Mouse (Mus musculus) cerebellum, postnatal 36 days (tissue): ENCODE results near the gene Zfp184.
"Not testable (repeated sequence)": the region's sequence is repeated elsewhere in the genome, so short reads cannot be mapped to it uniquely, and the experiment has no call there.

Experiments
- DNase-seq, 2 experiments: peaks; one replicate each; pipeline ENCODE4 v3.0.0; 2021 to 2022; ENCODE audit warnings: mixed read lengths in 2 of 2

The Zfp184 gene

DNA sequence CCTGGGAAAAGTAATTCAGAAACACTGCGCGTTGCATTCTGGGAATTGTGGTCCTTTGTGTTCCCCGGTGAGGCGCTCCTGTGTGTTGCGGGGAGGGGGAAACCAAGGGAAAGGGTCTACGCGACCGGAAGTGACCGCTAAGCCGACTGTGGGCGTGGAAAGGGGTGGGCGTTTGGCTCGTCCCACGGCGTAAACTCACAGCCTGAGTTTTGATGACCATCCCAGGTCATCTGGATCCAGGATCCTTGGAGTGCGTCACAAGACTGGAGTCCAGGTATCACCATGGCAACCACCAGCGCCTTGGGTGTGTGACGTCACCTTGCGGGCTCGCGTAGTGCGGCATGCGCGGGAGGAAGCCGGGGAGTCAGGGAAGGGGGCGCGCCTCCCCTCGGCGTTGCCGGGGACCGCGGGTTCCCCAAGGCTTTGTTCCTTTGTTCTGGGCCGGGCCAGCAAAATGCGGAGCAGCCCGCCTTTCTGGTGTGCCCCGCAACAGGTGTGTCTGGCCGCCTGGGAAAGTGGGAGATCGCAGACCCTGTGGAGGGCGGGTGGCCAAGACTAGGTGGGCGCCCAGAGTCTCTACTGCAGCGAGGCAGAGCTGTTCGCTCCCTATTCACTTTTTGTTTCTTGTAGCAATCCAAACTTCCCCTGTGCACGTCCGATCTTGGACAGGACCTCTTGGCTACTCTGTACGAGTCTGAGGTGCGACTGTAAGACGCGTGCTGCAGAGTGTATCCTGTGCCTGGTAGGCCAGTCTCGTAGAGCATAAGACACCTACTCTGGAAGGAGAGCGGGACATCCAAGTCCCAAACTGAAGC is at the start of gene Zfp184:
Gene Zfp184, plus strand, starts transcription at position 169 of the 815 bp plus-strand sequence.
- DNase-seq = peak; percentile 82 to 91

DNA sequence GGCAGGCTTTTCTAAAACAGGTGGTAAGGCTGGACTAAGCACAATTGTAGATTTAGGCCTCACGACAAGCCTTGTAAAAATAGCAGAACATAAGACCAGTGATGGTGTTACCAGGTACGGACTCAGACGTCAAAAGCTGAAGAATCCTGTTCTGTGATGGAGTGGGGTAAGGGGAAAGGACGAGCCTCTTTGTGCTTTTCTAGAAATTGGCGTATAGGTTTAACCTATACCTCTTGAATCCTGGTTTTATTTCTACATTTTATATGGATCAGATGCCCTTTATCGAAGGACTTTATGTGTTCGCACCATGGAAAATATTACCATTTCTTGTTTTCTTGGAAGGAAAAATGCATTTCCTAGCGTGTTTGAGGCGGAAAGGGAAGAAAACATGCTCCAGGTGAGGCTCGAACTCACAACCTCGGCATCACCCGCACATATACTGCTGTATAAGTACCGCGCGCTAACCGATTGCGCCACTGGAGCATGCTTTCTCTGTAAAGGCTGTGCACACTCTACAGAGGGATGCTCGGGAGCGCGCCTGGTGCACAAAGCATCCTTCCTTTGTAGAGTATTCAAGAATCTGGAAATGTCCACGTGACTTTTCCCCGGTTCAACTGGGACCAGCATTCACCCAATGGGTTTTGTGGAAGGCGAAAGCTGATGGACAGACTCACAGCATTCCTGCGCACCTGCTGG is 48.2 kb upstream of the Zfp184 start:
- DNase-seq = peak; percentile 60 to 62

GRCm38 (mm10) chr13:21897245-21897634 is 47.7 kb upstream of the Zfp184 start:
- no peak for DNase-seq

GRCm38 (mm10) chr13:21900870-21901565 is 43.9 kb upstream of the Zfp184 start:
- DNase-seq = not testable (repeated sequence)

- no peak for DNase-seq
These were observed 41.4 kb upstream of the Zfp184 start for GRCm38 (mm10) chr13:21903500-21903899.

GRCm38 (mm10) chr13:21904090-21904489 is 40.8 kb upstream of the Zfp184 start:
- not testable (repeated sequence) for DNase-seq

DNA sequence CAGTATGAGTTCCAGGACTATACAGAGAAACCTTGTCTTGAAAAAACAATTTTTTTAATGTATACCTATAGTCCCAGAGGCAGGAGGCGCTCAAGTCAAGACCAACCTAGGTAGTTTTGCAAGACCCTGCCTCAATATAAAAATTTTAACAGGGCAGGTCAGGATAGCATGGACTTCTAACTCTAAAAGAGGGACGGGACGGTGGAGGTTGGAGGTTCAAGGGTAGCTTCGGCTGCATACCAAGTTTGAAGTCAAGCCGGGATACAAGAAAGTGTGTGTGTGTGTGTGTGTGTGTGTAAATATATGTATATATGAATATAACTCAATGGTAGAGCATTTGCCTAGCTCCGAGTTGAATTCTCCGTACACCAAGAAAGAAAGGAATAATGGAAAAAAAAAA is 38.6 kb upstream of the Zfp184 start:
- no peak for DNase-seq

DNA sequence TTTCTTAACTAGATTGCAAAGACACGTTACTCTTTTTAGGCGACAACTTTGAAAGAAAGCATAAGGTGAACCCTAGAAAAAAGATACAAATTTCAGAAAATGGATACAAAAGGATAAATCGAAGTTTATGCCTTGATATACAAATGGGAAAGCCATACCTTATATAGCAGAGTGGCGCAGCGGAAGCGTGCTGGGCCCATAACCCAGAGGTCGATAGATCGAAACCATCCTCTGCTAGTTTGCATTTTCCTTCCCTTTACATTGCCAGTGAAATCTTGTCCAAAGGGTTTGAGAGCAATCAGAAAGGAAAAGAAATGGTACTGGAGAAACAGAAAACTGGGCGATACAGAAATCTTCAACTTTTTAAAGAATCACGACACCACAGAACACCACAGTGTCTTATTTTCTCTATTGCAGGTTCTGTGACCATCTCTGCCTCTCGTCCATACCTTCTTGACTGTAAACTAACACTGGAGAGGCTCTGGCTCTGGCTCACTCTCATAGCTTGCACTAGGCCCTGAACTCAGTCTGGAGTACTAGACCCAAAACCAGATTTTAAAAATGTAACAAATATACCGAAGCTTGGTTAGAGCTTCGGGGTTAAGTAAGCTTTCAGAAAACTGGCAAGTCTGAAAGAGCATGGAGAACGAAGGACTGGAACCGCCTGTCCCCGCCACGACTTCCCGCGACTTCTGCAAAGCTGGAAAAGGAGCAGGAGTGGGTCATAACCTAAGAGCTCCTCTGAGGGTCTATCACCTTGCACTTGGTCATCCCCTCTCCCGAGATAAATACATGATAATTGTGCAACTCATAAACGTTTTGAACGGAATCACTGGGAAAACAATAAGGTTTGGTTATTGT is 37.7 kb upstream of the Zfp184 start:
- no peak for DNase-seq

GRCm38 (mm10) chr13:21907807-21908155 is 37.1 kb upstream of the Zfp184 start:
- DNase-seq = not testable (repeated sequence)

GRCm38 (mm10) chr13:21910735-21911134 is 34.2 kb upstream of the Zfp184 start:
- no peak for DNase-seq

- no peak for DNase-seq
These were observed 33.7 kb upstream of the Zfp184 start for GRCm38 (mm10) chr13:21911147-21911546.

- no peak for DNase-seq
These were observed 31.0 kb upstream of the Zfp184 start for GRCm38 (mm10) chr13:21913854-21914253.

GRCm38 (mm10) chr13:21914599-21914998 is 30.3 kb upstream of the Zfp184 start:
- peak in 1 of 2 experiments; percentile 31 for DNase-seq

- DNase-seq = no peak
These were observed 29.4 kb upstream of the Zfp184 start for GRCm38 (mm10) chr13:21915487-21915886.

DNA sequence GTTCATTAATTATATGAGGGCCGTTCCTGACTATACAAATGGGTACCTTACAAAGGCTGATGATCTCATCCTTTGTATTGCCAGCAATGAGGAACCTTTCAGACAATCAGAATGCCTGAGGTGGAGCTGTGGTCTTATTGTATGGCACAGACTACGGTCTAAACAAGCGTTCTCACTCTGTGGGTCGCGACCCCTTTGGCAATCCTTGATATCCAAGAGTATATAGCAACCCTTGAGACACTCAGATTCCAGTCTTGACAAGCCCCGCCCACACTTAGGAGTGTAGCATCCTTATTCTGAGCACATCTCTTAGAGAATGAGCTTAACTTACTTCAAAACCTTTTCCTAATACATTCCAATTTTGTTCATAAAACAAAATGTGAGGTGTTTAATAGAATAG is 28.8 kb upstream of the Zfp184 start:
- DNase-seq = no peak

- no peak for DNase-seq
These were observed 27.9 kb upstream of the Zfp184 start for GRCm38 (mm10) chr13:21917040-21917439.

DNA sequence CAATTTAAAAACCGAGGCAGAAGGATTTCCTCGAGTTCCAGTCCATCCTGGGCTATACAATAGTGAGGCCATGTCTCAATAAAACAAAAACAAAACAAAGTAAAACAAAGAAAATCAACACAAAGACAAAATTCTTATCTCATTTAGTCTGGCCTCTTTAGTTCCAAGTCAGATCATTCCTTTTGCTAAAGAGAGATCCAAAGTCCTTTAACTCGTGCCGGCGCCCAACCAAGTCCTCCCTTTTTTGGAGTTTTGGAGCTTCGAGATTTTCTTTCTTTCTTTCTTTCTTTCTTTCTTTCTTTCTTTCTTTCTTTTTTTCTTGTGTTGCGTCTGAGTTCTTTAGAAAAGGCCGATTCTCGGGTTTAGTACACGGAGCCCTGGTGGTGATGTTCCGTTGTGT is 27.4 kb upstream of the Zfp184 start:
- no peak for DNase-seq

GRCm38 (mm10) chr13:21917992-21918391 is 26.9 kb upstream of the Zfp184 start:
- DNase-seq = no peak

GRCm38 (mm10) chr13:21918570-21919419 is 26.1 kb upstream of the Zfp184 start:
- peak in 1 of 2 experiments; percentile 25 for DNase-seq

GRCm38 (mm10) chr13:21919836-21920431 is 25.0 kb upstream of the Zfp184 start:
- no peak for DNase-seq

GRCm38 (mm10) chr13:21920681-21921233 is 24.1 kb upstream of the Zfp184 start:
- DNase-seq = no peak
